Mouse (Mus musculus): Measurements from ENCODE around the gene Tcea2.

The Tcea2 gene

GRCm38 (mm10) chr2:181675454-181675853, 4.7 kb upstream of the Tcea2 start:
- DNase-seq (ENCODE audit: low read depth), result no peak

GRCm38 (mm10) chr2:181676424-181676823, 3.7 kb upstream of the Tcea2 start:
- no peak for DNase-seq (ENCODE audit: low read depth)

GRCm38 (mm10) chr2:181677096-181677754, 2.9 kb upstream of the Tcea2 start:
- DNase-seq (ENCODE audit: low read depth), result no peak

- no peak for DNase-seq (ENCODE audit: low read depth)
These were observed 2.4 kb upstream of the Tcea2 start for GRCm38 (mm10) chr2:181677755-181678098.

GRCm38 (mm10) chr2:181678780-181679179, 1.3 kb upstream of the Tcea2 start:
- DNase-seq (ENCODE audit: low read depth), result peak; percentile 90

DNA sequence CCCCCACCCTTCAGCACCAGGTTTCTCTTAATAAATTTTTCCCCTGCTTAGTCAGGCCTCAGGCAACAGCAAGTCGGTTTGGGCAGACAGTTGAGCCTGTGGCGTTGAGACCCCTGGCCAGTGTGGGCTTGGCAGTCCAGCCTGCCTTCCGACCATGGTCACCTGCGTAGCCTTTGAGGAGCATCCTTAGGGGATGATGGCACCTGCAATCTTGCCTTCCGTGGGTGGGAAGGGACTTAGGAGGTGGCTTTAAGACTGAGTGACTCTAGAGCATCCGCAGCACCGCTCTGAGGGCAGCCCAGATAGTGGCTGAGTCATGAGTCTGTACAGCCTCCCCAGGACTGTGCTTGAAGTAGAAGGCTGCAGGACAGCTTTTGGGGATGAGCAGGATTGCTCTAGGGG, 607 bp downstream of the Tcea2 start:
- peak; percentile 60 for DNase-seq (ENCODE audit: low read depth)

DNA sequence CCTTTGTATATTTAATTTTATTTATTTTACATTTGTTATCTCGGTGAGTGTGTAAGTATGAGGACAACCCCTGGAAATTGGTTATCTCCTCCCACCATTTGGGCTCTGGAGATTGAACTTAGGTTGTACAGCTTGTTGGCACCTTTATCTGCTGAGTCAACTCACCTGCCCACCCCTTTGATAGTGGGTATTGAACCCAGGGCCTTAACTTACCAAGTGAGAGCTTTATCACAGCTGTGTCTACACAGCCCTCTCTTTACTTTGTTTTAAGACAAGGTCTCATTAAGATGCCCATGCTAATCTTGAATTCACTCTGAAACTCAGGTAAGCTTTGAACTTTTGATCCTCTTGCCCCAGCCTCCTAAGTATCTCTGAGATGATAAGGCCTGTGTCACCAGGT, 1.9 kb downstream of the Tcea2 start:
- DNase-seq (ENCODE audit: low read depth), result no peak

DNA sequence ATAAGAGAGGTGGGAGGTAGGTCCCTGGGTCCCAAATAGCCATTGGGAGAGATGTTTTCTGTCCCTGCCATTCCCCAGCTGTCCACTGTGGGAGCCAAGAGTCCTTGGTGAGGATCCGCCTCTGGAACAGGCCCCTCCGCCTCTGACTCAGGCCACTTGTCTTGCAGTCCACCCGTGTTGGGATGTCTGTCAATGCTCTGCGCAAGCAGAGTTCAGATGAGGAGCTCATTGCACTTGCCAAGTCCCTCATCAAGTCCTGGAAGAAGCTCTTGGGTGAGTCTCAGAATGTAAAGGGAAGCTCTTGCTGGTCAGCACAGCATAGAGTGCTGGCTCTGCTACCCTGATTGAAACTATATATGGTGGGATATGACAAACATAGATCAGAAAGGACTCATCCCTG, 3.3 kb downstream of the Tcea2 start:
- no peak for DNase-seq (ENCODE audit: low read depth)

GRCm38 (mm10) chr2:181684713-181685112, 4.6 kb downstream of the Tcea2 start:
- no peak for DNase-seq (ENCODE audit: low read depth)

DNA sequence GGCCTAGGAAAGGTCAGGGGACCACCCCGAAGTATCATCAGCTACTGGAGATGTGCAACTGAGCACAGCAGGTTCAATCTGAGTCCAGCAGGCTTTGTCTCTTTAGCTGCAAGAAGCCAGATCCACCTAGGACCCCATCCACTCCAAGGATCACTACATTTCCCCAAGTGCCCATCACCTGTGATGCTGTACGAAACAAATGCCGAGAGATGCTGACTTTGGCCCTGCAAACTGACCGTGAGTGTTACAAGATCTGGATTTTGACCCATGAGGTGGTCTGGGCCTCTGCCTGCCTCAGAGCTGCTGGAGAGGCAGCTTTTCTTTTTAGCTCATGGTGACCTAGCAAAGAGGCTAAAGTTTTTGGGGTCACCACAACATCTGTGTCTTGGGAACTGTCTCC, 5.6 kb downstream of the Tcea2 start:
- no peak for DNase-seq (ENCODE audit: low read depth)

DNA sequence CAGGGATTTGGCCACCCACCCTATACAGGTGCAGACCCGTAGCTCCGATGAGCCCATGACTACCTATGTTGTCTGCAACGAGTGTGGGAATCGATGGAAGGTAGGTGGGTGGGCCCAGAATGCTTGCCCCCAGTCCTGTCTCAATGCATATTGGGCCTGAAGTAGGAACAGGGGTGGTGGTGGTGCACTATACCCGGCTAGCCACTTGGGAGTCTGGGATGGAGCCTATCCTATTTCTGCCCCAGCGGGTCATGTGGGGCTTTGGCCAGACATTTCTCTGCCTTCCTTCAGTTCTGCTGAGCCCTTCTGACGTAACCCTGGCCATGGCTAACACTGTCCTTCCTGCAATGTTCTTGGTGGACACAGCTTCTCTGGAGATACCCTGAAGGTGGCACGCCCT, 7.5 kb downstream of the Tcea2 start:
- no peak for DNase-seq (ENCODE audit: low read depth)

GRCm38 (mm10) chr2:181689466-181690160, 9.5 kb downstream of the Tcea2 start:
- no peak for DNase-seq (ENCODE audit: low read depth)

GRCm38 (mm10) chr2:181691083-181691482, 11.0 kb downstream of the Tcea2 start:
- no peak for DNase-seq (ENCODE audit: low read depth)

DNA sequence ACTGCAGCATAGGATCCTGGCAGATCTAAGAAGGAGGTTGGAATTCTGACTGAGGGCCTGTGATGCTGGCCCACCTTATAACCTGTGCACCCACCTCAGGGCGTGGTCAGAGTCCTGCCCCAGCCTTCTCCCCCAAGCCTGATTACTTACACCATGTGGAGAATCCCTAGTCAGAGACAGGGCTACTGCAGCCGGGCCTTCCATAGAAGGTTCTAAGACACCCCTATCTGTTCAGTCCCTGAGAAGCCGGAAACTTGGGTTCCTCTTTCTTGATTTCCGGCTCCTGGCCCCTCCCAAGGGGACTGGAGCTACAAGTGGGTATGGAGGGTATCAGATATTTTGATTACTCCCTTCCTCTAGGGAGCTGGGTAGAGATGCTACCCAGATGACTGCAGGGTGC, 11.5 kb downstream of the Tcea2 start:
- peak; percentile 61 for DNase-seq (ENCODE audit: low read depth)

DNA sequence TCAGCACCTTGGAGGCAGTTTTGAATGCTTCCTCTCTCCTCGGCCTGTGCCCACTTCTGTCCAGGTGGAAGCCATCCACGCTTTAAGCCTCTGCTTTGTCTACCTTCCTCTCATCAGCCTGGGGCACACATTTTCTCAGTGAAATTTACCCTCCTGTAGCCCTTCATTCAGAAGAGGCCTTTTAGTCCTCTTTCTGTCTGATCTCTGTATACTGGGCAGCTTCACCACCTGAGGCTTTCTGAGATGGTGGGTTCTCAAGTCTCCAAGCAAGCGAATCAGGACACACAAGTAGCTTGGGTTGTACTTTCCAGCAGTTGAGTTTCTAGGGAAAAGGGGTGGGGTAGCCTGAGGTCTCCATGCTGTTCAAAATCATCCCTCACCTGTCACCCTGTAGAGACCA, 12.2 kb downstream of the Tcea2 start:
- no peak for DNase-seq (ENCODE audit: low read depth)

- DNase-seq (ENCODE audit: low read depth), result peak; percentile 92
These were observed 13.5 kb downstream of the Tcea2 start, which contains the start of gene Rgs19 for GRCm38 (mm10) chr2:181693339-181694280. Gene Rgs19, minus strand, starts transcription at chr2:181693977.

- DNase-seq (ENCODE audit: low read depth), result no peak
These were observed 14.5 kb downstream of the Tcea2 start for GRCm38 (mm10) chr2:181694581-181694980.

GRCm38 (mm10) chr2:181695776-181696175, 15.7 kb downstream of the Tcea2 start:
- no peak for DNase-seq (ENCODE audit: low read depth)

DNA sequence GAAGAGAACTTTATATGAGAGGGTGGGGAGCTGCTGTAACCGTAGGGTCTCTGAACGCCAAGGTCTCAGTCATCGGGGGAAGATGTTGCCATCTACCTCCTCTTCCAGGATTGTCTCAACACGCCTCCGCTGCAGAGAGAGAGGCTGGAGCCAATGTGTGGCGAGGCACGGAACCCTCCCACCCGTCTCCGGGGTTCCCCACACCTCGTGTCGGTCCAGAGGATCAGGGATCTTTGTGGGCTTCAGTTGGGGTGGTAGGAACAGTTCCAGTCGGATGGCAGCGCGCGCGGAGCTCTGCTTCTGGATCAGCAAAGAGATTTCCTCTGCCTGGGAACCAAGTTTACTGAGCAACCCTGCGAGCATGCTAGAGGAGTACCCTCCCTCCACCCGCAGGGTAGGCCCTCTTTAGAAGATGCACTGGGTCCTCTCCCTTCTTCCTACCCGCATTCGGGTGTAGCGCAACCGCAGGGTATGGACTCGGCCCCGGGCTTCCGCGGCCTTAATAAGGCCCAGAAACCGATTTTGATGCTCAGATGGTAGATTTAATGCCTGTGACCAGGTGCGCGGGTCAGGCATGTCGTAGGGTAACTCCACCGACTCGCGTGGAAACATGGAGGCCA, 16.8 kb downstream of the Tcea2 start:
- no peak for DNase-seq (ENCODE audit: low read depth)

GRCm38 (mm10) chr2:181698241-181698640, 18.1 kb downstream of the Tcea2 start, which contains the start of gene Lkaaear1:
Gene Lkaaear1, minus strand, starts transcription at chr2:181698442.
- DNase-seq (ENCODE audit: low read depth), result no peak

GRCm38 (mm10) chr2:181706668-181707067, 26.6 kb downstream of the Tcea2 start:
- DNase-seq (ENCODE audit: low read depth), result peak; percentile 73

DNA sequence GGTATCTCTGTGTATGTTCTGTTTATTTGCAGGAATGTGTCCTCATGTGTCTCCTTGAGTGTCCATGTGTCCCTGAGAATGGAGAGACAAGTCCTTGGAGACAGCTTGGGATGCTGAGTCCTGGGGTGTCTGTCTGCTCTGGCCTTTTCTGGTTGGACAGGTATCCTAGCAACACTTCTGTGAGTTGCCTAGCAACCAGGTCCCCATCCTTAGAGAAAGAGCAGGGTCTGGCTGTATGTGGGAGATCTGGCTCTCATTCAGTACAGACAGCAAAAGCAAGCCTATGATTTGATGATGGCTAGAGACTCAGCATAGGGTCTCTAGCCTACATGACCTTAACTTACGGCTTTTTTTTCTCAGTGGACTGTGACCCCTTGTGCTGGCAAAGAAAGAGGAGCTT, 33.6 kb downstream of the Tcea2 start:
- DNase-seq (ENCODE audit: low read depth), result no peak
